Mouse (Mus musculus): ENCODE results near the gene Eva1c.

DNA sequence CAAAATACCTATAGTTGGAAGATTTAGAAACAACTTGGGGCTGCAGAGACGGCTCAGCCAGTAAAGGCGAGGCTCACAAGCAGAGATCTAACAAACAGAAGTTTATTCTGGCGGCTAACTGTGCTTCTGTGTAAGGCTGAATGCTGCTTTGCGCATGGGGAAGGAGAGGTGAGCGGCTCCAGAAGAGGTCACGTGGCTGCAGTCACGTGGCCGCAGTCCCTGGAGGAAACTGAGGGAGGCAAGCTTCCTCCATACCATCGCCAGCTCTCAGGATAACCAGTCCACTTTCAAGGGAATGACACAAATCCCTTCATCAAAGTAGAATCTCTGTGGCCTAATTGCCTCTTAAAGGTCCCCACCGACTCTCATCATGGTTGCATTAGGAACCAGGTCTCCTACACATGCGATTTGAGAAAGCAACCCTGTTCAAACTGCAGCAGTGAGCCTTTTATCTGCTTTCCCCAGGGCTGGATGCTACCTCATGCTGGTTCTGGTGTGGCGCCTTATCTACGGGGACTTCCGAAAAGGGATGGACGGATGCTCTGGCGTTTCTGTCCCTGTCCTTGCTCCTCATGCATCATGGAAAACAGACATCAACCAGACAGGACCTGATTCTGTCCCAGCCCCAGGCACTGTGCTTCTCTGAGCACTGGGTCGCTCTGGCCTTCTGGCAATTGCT, 84.5 kb downstream of the Eva1c start:
- no peak for TF ChIP-seq CTCF (IDR thresholded peaks at IDR 0.05; ENCODE audit: borderline replicate concordance, insufficient read depth, low read depth, low read length)
- TF ChIP-seq POLR2A (IDR thresholded peaks at IDR 0.05; ENCODE audit: borderline replicate concordance, insufficient read depth, low read length): no peak
